Mouse (Mus musculus): ENCODE measurements around the gene Abcb10. TPM values are rescaled to one million over a fixed set of nuclear protein-coding genes. Genes with fewer than 3 reads are reported as not detected.

The Abcb10 gene
- polyA plus RNA-seq, 1 experiment from 2014 or later, result 3.5 TPM

GRCm38 (mm10) chr8:123993997-123994396 is 11.1 kb upstream of the Abcb10 start:
- WGBS (ENCODE audit: missing documents), result 97% methylated on average over 3 of the region's 3 CpGs
- H3K4me3 ChIP-seq (ENCODE audit: inconsistent target), result no peak overlapping the region
- H3K79me2 ChIP-seq (ENCODE audit: inconsistent target), result peaks cover 2% of the 10 kb centered on the region; the same call in 1 of the 2 replicates
- H3K27ac ChIP-seq, result no peak overlapping the region
- peaks cover 18% of the 10 kb centered on the region for H3K36me3 ChIP-seq (ENCODE audit: inconsistent target)

- 98% methylated on average over 5 of the region's 5 CpGs for WGBS (ENCODE audit: missing documents)
- Histone ChIP-seq H3K79me2 (ENCODE audit: inconsistent target) (no peaks in the 10 kb centered on the region), H3K27ac (no peak overlapping the region), H3K36me3 (ENCODE audit: inconsistent target) (peaks cover 18% of the 10 kb centered on the region), H3K4me3 (ENCODE audit: inconsistent target) (no peak overlapping the region)
These were observed 10.7 kb upstream of the Abcb10 start for GRCm38 (mm10) chr8:123993597-123993996.

GRCm38 (mm10) chr8:123992587-123992986 is 9.7 kb upstream of the Abcb10 start:
- Histone ChIP-seq H3K79me2 (ENCODE audit: inconsistent target) (no peaks in the 10 kb centered on the region), H3K36me3 (ENCODE audit: inconsistent target) (peaks cover 14% of the 10 kb centered on the region), H3K27ac (no peak overlapping the region), H3K4me3 (ENCODE audit: inconsistent target) (no peak overlapping the region)
- 93% methylated on average over 8 of the region's 8 CpGs for WGBS (ENCODE audit: missing documents)

- 94% methylated on average over 13 of the region's 13 CpGs for WGBS (ENCODE audit: missing documents)
- Histone ChIP-seq H3K27ac (no peak overlapping the region), H3K79me2 (ENCODE audit: inconsistent target) (no peaks in the 10 kb centered on the region), H3K36me3 (ENCODE audit: inconsistent target) (no peaks in the 10 kb centered on the region), H3K4me3 (ENCODE audit: inconsistent target) (no peak overlapping the region)
These were observed 7.5 kb upstream of the Abcb10 start for GRCm38 (mm10) chr8:123990277-123991049.

- WGBS (ENCODE audit: missing documents), result 67% methylated on average over 7 of the region's 7 CpGs
- Histone ChIP-seq H3K27ac (no peak overlapping the region), H3K4me3 (ENCODE audit: inconsistent target) (no peak overlapping the region)
These were observed 6.2 kb upstream of the Abcb10 start for GRCm38 (mm10) chr8:123989128-123989527.

GRCm38 (mm10) chr8:123988605-123989038 is 5.7 kb upstream of the Abcb10 start:
- Histone ChIP-seq H3K79me2 (ENCODE audit: inconsistent target) (no peaks in the 10 kb centered on the region), H3K4me3 (ENCODE audit: inconsistent target) (no peak overlapping the region), H3K36me3 (ENCODE audit: inconsistent target) (no peaks in the 10 kb centered on the region), H3K27ac (no peak overlapping the region)
- 30% methylated on average over 6 of the region's 6 CpGs for WGBS (ENCODE audit: missing documents)

More at GRCm38 (mm10) chr8:123989128-123989527, 6.2 kb upstream of the Abcb10 start:
- Histone ChIP-seq H3K79me2 (ENCODE audit: inconsistent target) (no peaks in the 10 kb centered on the region), H3K36me3 (ENCODE audit: inconsistent target) (no peaks in the 10 kb centered on the region)

- Histone ChIP-seq H3K27ac (no peak overlapping the region), H3K79me2 (ENCODE audit: inconsistent target) (no peaks in the 10 kb centered on the region; the same call in 1 of the 2 replicates), H3K36me3 (ENCODE audit: inconsistent target) (no peaks in the 10 kb centered on the region), H3K4me3 (ENCODE audit: inconsistent target) (peak overlapping the region; percentile 27)
- WGBS (ENCODE audit: missing documents), result 3% methylated on average over 45 of the region's 48 CpGs
These were observed 580 bp downstream of the Abcb10 start for GRCm38 (mm10) chr8:123982291-123982793.

- Histone ChIP-seq H3K27ac (no peak overlapping the region), H3K36me3 (ENCODE audit: inconsistent target) (no peaks in the 10 kb centered on the region), H3K79me2 (ENCODE audit: inconsistent target) (no peaks in the 10 kb centered on the region; the same call in 1 of the 2 replicates), H3K4me3 (ENCODE audit: inconsistent target) (peak overlapping the region; percentile 27)
- 54% methylated on average over 4 of the region's 4 CpGs for WGBS (ENCODE audit: missing documents)
These were observed 1.2 kb downstream of the Abcb10 start for GRCm38 (mm10) chr8:123981674-123982073.

- no peak overlapping the region for H3K4me3 ChIP-seq (ENCODE audit: inconsistent target)
- H3K79me2 ChIP-seq (ENCODE audit: inconsistent target), result no peaks in the 10 kb centered on the region; the same call in 1 of the 2 replicates
- WGBS (ENCODE audit: missing documents), result 51% methylated on average over 4 of the region's 4 CpGs
- H3K36me3 ChIP-seq (ENCODE audit: inconsistent target), result no peaks in the 10 kb centered on the region
- no peak overlapping the region for H3K27ac ChIP-seq
These were observed 2.7 kb downstream of the Abcb10 start for GRCm38 (mm10) chr8:123980239-123980638.

- 76% methylated on average over 5 of the region's 8 CpGs for WGBS (ENCODE audit: missing documents)
- H3K79me2 ChIP-seq (ENCODE audit: inconsistent target), result no peaks in the 10 kb centered on the region; the same call in 1 of the 2 replicates
- H3K36me3 ChIP-seq (ENCODE audit: inconsistent target), result no peaks in the 10 kb centered on the region
- no peak overlapping the region for H3K27ac ChIP-seq
- no peak overlapping the region for H3K4me3 ChIP-seq (ENCODE audit: inconsistent target)
These were observed 4.0 kb downstream of the Abcb10 start for GRCm38 (mm10) chr8:123978926-123979325.

- Histone ChIP-seq H3K79me2 (ENCODE audit: inconsistent target) (no peaks in the 10 kb centered on the region; the same call in 1 of the 2 replicates), H3K27ac (no peak overlapping the region), H3K4me3 (ENCODE audit: inconsistent target) (no peak overlapping the region), H3K36me3 (ENCODE audit: inconsistent target) (no peaks in the 10 kb centered on the region)
- 59% methylated on average over 14 of the region's 14 CpGs for WGBS (ENCODE audit: missing documents)
These were observed 4.6 kb downstream of the Abcb10 start for GRCm38 (mm10) chr8:123978166-123978838.

- H3K4me3 ChIP-seq (ENCODE audit: inconsistent target), result no peak overlapping the region
- H3K36me3 ChIP-seq (ENCODE audit: inconsistent target), result no peaks in the 10 kb centered on the region
- no peaks in the 10 kb centered on the region; the same call in 1 of the 2 replicates for H3K79me2 ChIP-seq (ENCODE audit: inconsistent target)
- H3K27ac ChIP-seq, result no peak overlapping the region
- WGBS (ENCODE audit: missing documents), result 98% methylated on average over 4 of the region's 4 CpGs
These were observed 5.4 kb downstream of the Abcb10 start for GRCm38 (mm10) chr8:123977499-123977898.

GRCm38 (mm10) chr8:123973495-123973894 is 9.4 kb downstream of the Abcb10 start:
- no peaks in the 10 kb centered on the region for H3K36me3 ChIP-seq (ENCODE audit: inconsistent target)
- H3K27ac ChIP-seq, result no peak overlapping the region
- 100% methylated on average over 1 of the region's 1 CpGs for WGBS (ENCODE audit: missing documents)

GRCm38 (mm10) chr8:123966896-123967295 is 16.0 kb downstream of the Abcb10 start:
- no peaks in the 10 kb centered on the region for H3K36me3 ChIP-seq (ENCODE audit: inconsistent target)
- no peak overlapping the region for H3K4me3 ChIP-seq (ENCODE audit: inconsistent target)
- H3K27ac ChIP-seq, result no peak overlapping the region
- 84% methylated on average over 2 of the region's 2 CpGs for WGBS (ENCODE audit: missing documents)
- no peaks in the 10 kb centered on the region for H3K79me2 ChIP-seq (ENCODE audit: inconsistent target)

More at GRCm38 (mm10) chr8:123973495-123973894, 9.4 kb downstream of the Abcb10 start:
- Histone ChIP-seq H3K79me2 (ENCODE audit: inconsistent target) (no peaks in the 10 kb centered on the region; the same call in 1 of the 2 replicates), H3K4me3 (ENCODE audit: inconsistent target) (no peak overlapping the region)

- Histone ChIP-seq H3K27ac (no peak overlapping the region), H3K4me3 (ENCODE audit: inconsistent target) (no peak overlapping the region), H3K36me3 (ENCODE audit: inconsistent target) (no peaks in the 10 kb centered on the region; the same call in 1 of the 2 replicates), H3K79me2 (ENCODE audit: inconsistent target) (no peaks in the 10 kb centered on the region)
- 100% methylated on average over 1 of the region's 1 CpGs for WGBS (ENCODE audit: missing documents)
These were observed 21.6 kb downstream of the Abcb10 start for GRCm38 (mm10) chr8:123961371-123961770.

Data from macrophage (primary cell).